Mouse (Mus musculus) small intestine, adult 2 months (tissue): ENCODE data around the gene Lcn11. TPM values are rescaled to one million over a fixed set of nuclear protein-coding genes. Genes with fewer than 3 reads are reported as not detected.
"Not testable (repeated sequence)": the region's sequence is repeated elsewhere in the genome, so short reads cannot be mapped to it uniquely, and the experiment has no call there.

Source experiments
- H3K27ac ChIP-seq: fragments of 200-500 bp; 2 replicates; pipeline ENCODE4 v1.5.1; 2012; ENCODE audit warnings: low read depth, low read length, control low read depth, inconsistent platforms; ENCODE audit not compliant: insufficient read depth
- H3K27me3 ChIP-seq: fragments of 200-500 bp; 2 replicates; pipeline ENCODE4 v1.6.1; 2012; ENCODE audit warnings: mild to moderate bottlenecking, moderate library complexity, low read length, inconsistent platforms; ENCODE audit not compliant: control insufficient read depth, insufficient read depth
- H3K36me3 ChIP-seq: fragments of 200-500 bp; 2 replicates; pipeline ENCODE4 v1.6.1; 2012; ENCODE audit warnings: mild to moderate bottlenecking, low read length, control low read depth, inconsistent platforms; ENCODE audit not compliant: control insufficient read depth, insufficient read depth
- H3K4me1 ChIP-seq: fragments of 200-500 bp; 2 replicates; pipeline ENCODE4 v1.6.1; 2012; ENCODE audit warnings: low read length, inconsistent platforms, mixed read lengths; ENCODE audit not compliant: control insufficient read depth, insufficient read depth, insufficient read length
- H3K4me3 ChIP-seq: fragments of 200-500 bp; 2 replicates; pipeline ENCODE4 v1.5.1; 2012; ENCODE audit warnings: low read depth, mild to moderate bottlenecking, control low read depth, inconsistent platforms, low read length, moderate library complexity
- CTCF ChIP-seq: fragments of 200-500 bp; IDR thresholded peaks from 2 replicates; pipeline ENCODE4 v1.5.1; 2012; ENCODE audit warnings: low read depth, mild to moderate bottlenecking, control low read depth, inconsistent platforms, low read length, moderate library complexity, mixed read lengths; ENCODE audit not compliant: insufficient replicate concordance, insufficient read length; ENCODE audit errors: extremely low read depth
- POLR2A ChIP-seq: fragments of 200-500 bp; IDR thresholded peaks from 2 replicates; pipeline ENCODE4 v1.6.1; 2012; ENCODE audit warnings: low read depth, mild to moderate bottlenecking, control low read depth, inconsistent platforms, low read length, moderate library complexity
- WGBS: fragments of 180-500 bp; shearing (Covaris S2); methylation state at CpG from one replicate; pipeline ENCODE4 v1.1.7; 2018; 5-methylcytosine and 5-hydroxymethylcytosine counted together
- polyA plus RNA-seq: library from polyadenylated mRNA; depleted of rRNA; stranded (reverse); fragments of >200 nt; gene quantifications from 2 replicates; pipeline ENCODE4 v1.2.3, GENCODE M21; 2012; rRNA removed

Gene Lcn11
- not detected in 2 replicates for polyA plus RNA-seq

DNA sequence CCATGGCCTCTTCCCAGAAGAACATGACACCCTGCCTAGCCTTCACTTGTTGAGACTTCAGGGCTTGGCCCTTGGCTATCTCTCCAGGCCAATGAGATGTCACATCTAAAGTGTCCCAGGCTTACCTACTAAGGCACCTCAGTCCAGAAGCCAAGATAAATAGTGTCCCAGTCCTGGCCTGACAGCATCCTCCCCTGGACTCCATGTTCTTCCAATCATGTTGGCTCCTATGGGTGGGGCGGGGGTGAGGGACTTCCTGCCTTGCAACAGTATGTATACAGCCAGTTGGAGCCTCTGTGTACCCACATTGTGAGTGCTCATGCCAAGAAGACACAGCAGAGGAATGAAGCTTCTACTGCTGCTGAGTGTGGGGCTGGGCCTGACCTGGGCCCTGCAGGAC is at the start of gene Lcn11:
Gene Lcn11 (plus strand): TSS at position 301 of the 400 bp plus-strand sequence.
- H3K4me3 ChIP-seq: no peak within 1 kb of the TSS
- H3K27me3 ChIP-seq: no peaks in the 10 kb centered on the region
- 67% methylated on average over 1 of the region's 1 CpGs for WGBS
- no peaks in the 10 kb centered on the region for H3K36me3 ChIP-seq
- H3K4me1 ChIP-seq: no peaks in the 10 kb centered on the region
- H3K27ac ChIP-seq: no peak within 1 kb of the TSS
- TF ChIP-seq CTCF (no peak), POLR2A (no peak)

DNA sequence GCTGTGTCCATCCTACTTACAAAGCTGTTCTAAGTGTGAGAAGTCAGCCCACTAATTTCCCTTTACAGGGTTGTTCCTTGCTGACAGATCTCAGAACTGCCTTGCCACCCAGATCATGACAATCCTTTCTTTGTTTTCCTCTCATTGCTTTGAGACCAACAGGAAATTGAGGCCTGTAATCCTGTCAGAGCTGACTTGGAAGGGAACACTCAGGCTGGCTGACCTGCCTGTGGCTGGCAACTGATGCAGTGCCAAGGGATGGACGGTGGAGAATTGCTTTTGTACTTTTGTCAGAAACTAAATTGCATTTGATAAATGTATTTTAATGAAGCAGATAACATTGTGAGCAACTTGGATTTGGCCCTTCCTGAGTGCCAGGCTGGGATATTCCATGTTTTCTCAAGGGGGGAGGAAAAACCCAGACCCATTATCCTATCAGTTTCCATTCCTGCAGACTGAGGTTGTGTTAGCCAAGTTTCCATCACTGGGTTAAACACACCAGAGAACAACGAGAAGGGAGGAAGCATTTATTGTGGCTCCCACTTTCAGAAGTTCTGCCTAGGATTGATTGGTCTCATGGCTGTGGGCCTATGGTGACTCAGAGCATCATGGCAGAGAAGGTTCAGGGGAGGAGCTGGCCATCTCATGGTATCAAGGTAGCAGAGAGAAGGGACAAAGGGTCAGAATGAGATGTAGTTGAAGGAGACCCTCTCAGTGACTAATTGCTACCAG is 43.5 kb upstream of the Lcn11 start:
- H3K36me3 ChIP-seq: no peaks in the 10 kb centered on the region
- 33% methylated on average over 2 of the region's 2 CpGs for WGBS
- H3K27ac ChIP-seq: no peak overlapping the region
- H3K27me3 ChIP-seq: no peaks in the 10 kb centered on the region
- no peaks in the 10 kb centered on the region for H3K4me1 ChIP-seq
- TF ChIP-seq CTCF (no peak), POLR2A (no peak)
- H3K4me3 ChIP-seq: no peak overlapping the region

DNA sequence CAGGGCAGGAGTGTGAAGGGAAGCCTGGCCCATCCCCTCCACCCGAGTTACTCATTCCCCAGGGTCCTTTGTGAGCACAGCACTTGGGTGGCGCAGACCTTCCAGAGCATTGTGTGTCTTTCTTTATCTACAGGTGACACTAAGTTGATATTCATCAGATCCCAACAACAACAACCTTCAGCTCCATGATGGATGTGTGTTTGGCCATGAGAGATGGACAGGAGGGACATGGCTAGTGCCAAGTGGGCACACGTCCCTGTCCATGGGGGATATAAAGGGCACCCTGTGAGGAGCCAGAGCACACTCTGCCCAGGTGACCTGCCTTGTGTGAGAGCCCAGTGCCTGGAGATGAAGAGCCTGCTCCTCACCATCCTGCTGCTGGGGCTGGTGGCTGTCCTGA is 40.1 kb upstream of the Lcn11 start, which contains the start of gene Obp2b:
Gene Obp2b (plus strand): TSS at position 301 of the 400 bp plus-strand sequence.
- 52% methylated on average over 3 of the region's 3 CpGs for WGBS
- H3K4me1 ChIP-seq, H3K4me3 ChIP-seq, H3K36me3 ChIP-seq, H3K27me3 ChIP-seq, H3K27ac ChIP-seq: not testable (repeated sequence)

DNA sequence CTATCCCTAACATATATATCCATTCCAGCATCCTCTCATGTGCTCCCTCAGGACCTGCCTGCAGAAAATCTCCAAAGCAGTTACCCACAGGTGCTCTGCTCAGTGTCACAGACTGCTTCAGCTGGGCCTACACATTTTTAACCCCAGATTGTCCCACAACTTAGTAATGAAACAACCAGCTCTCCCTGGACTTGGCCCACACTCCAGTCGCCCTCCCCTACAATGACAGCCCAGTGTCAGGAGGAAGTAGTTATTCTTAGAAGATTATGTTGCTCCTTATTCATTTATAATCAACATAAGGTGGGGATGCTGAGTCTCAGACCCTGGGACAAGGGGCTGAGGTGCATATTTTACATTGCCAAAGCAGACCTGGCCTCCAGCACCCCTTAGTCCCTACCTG is 35.1 kb upstream of the Lcn11 start:
- Histone ChIP-seq H3K36me3 (no peaks in the 10 kb centered on the region), H3K4me3 (no peak overlapping the region), H3K27ac (no peak overlapping the region), H3K4me1 (no peaks in the 10 kb centered on the region), H3K27me3 (no peaks in the 10 kb centered on the region)
- WGBS: 35% methylated on average over 1 of the region's 1 CpGs
- TF ChIP-seq POLR2A (no peak), CTCF (no peak)

DNA sequence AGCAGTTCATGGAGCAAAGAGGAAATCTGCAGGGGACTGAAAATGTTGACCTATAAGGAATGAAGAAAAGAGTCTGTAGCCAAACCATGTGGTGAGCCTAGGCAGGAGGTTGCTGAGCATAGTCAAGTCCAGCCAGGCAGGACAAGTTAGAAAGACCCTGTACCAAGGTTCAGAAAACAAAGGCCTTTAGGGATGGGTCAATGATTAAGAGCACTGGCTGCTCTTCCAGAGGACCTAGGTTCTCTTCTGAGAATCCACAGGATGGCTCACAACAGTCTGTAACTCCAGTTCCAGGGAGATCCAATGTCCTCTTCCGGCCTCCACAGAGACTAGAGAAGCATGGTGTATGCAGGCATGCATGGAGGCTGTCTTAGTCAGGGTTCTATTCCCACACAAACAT is 22.6 kb upstream of the Lcn11 start:
- Histone ChIP-seq H3K4me3 (no peak overlapping the region), H3K27ac (no peak overlapping the region), H3K4me1 (no peaks in the 10 kb centered on the region), H3K27me3 (no peaks in the 10 kb centered on the region), H3K36me3 (no peaks in the 10 kb centered on the region)
- WGBS: 100% methylated on average over 1 of the region's 1 CpGs
- no peak for TF ChIP-seq CTCF
- no peak for TF ChIP-seq POLR2A

DNA sequence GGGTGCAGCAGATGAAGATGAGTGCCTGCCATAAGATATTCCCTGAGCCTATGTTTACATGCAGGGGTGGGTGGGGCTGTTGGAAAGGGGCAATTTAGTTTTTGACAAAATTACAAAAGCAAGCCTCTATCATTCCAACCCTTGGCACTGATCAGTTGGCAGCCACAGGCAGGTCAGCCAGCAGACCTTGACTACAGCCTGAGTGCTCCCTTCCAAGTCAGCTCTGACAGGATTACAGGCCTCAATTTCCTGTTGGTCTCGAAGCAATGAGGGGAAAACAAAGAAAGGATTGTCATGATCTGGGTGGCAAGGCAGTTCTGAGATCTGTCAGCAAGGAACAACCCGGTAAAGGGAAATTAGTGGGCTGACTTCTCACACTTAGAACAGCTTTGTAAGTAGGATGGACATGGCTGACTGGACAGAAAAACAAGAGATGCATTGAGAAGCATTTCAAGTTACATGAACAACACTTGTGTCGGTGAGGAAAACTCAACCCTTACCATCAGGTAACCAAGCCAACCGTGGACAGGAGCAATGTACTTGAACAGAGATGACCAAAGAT is 18.7 kb upstream of the Lcn11 start:
- WGBS: 52% methylated on average over 4 of the region's 4 CpGs
- TF ChIP-seq CTCF: no peak
- no peak for TF ChIP-seq POLR2A
- no peak overlapping the region for H3K4me3 ChIP-seq
- no peaks in the 10 kb centered on the region for H3K27me3 ChIP-seq
- H3K27ac ChIP-seq: no peak overlapping the region
- no peaks in the 10 kb centered on the region for H3K4me1 ChIP-seq
- no peaks in the 10 kb centered on the region for H3K36me3 ChIP-seq

DNA sequence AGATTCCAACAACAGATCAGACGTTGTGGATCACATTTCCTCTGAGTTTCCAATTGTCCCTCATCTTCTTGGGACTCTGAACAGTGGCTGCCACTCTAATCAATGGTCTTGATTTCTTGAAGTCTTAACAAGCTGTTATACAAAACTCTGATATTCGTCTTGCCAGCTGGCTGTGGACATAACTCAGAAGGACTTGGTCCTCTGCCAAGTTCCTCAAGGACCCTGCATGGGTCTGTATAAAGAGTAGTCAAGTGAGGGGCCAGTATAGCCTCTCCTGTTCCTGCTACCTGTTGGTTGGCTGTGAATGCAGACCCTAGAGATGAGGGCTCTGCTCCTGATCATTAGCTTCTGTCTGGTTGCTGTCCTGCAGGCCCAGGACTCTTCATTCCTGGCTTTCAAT is 11.5 kb upstream of the Lcn11 start, which contains the start of gene Lcn3:
Gene Lcn3 (plus strand): TSS at position 301 of the 400 bp plus-strand sequence.
- no peak within 1 kb of the TSS for H3K27ac ChIP-seq
- no peaks in the 10 kb centered on the region for H3K27me3 ChIP-seq
- 36% methylated on average over 2 of the region's 2 CpGs for WGBS
- no peaks in the 10 kb centered on the region for H3K4me1 ChIP-seq
- TF ChIP-seq CTCF (no peak), POLR2A (no peak)
- no peak within 1 kb of the TSS for H3K4me3 ChIP-seq
- no peaks in the 10 kb centered on the region for H3K36me3 ChIP-seq
